Mouse (Mus musculus): ENCODE data around the gene Acot2. TPM values are rescaled to one million over a fixed set of nuclear protein-coding genes. Genes with fewer than 3 reads are reported as not detected.
"Not testable (repeated sequence)": the region's sequence is repeated elsewhere in the genome, so short reads cannot be mapped to it uniquely, and the experiment has no call there.

The Acot2 gene
- total RNA-seq, 2 experiments from 2014 or later = 16.2 to 18.1 TPM

- Histone ChIP-seq H3K27ac (no peak overlapping the region), H3K4me3 (no peak overlapping the region)
- no peak for DNase-seq (ENCODE audit: low spot score in 2 of 2)
- no peak for TF ChIP-seq CTCF (conservative IDR thresholded peaks at IDR 0.05)
These were observed 20.6 kb downstream of the Acot2 start for GRCm38 (mm10) chr12:84008251-84008650.

- Histone ChIP-seq H3K4me3 (peak overlapping the region; percentile 60), H3K27ac (peak overlapping the region; percentile 84)
- DNase-seq (ENCODE audit: low spot score in 2 of 2) = no peak
- no peak for TF ChIP-seq CTCF (conservative IDR thresholded peaks at IDR 0.05)
These were observed 21.1 kb downstream of the Acot2 start for GRCm38 (mm10) chr12:84008729-84009128.

GRCm38 (mm10) chr12:84009171-84009965, 21.7 kb downstream of the Acot2 start, which contains the start of gene Acot1:
Gene Acot1 (plus strand): TSS chr12:84009490.
- peak within 1 kb of the TSS; percentile 60 for H3K4me3 ChIP-seq
- 0 out of 2 replicates have a peak, but pooled peaks have one; percentile 16 for TF ChIP-seq CTCF (conservative IDR thresholded peaks at IDR 0.05)
- peak; percentile 49 to 70 for DNase-seq (ENCODE audit: low spot score in 2 of 2)
- H3K27ac ChIP-seq = peak within 1 kb of the TSS; percentile 84

- Histone ChIP-seq H3K27ac (peak overlapping the region; percentile 84), H3K4me3 (peak overlapping the region; percentile 60)
- no peak for DNase-seq (ENCODE audit: low spot score in 2 of 2)
- no peak for TF ChIP-seq CTCF (conservative IDR thresholded peaks at IDR 0.05)
These were observed 22.5 kb downstream of the Acot2 start for GRCm38 (mm10) chr12:84010201-84010600.

- H3K4me3 ChIP-seq = peak overlapping the region; percentile 17; the same call in 1 of the 2 replicates
- DNase-seq (ENCODE audit: low spot score in 2 of 2) = peak; percentile 58 to 72
- no peak for TF ChIP-seq CTCF (conservative IDR thresholded peaks at IDR 0.05)
- peak overlapping the region; percentile 84 for H3K27ac ChIP-seq
These were observed 23.8 kb downstream of the Acot2 start for GRCm38 (mm10) chr12:84011251-84012040.

GRCm38 (mm10) chr12:84013130-84013529, 25.5 kb downstream of the Acot2 start:
- Histone ChIP-seq H3K4me3 (no peak overlapping the region), H3K27ac (peak overlapping the region; percentile 53; the same call in 1 of the 2 replicates)
- peak; percentile 60 for TF ChIP-seq CTCF (conservative IDR thresholded peaks at IDR 0.05)
- no peak for DNase-seq (ENCODE audit: low spot score in 2 of 2)

- TF ChIP-seq CTCF (conservative IDR thresholded peaks at IDR 0.05) = no peak
- H3K27ac ChIP-seq = peak overlapping the region; percentile 53; the same call in 1 of the 2 replicates
- DNase-seq (ENCODE audit: low spot score in 2 of 2) = no peak
- H3K4me3 ChIP-seq = no peak overlapping the region
These were observed 26.0 kb downstream of the Acot2 start for GRCm38 (mm10) chr12:84013701-84014100.

- DNase-seq (ENCODE audit: low spot score in 2 of 2); H3K27ac ChIP-seq; H3K4me3 ChIP-seq: not testable (repeated sequence)
These were observed 32.9 kb downstream of the Acot2 start for GRCm38 (mm10) chr12:84020528-84020927.

- DNase-seq (ENCODE audit: low spot score in 2 of 2); H3K4me3 ChIP-seq; H3K27ac ChIP-seq: not testable (repeated sequence)
These were observed 34.6 kb downstream of the Acot2 start for GRCm38 (mm10) chr12:84022266-84022665.

GRCm38 (mm10) chr12:84023052-84023745, 35.5 kb downstream of the Acot2 start:
- Histone ChIP-seq H3K27ac (no peak overlapping the region), H3K4me3 (no peak overlapping the region)
- TF ChIP-seq CTCF (conservative IDR thresholded peaks at IDR 0.05) = no peak
- no peak for DNase-seq (ENCODE audit: low spot score in 2 of 2)

- Histone ChIP-seq H3K27ac (no peak overlapping the region), H3K4me3 (no peak overlapping the region)
- TF ChIP-seq CTCF (conservative IDR thresholded peaks at IDR 0.05) = no peak
- no peak for DNase-seq (ENCODE audit: low spot score in 2 of 2)
These were observed 38.2 kb downstream of the Acot2 start for GRCm38 (mm10) chr12:84025888-84026287.

GRCm38 (mm10) chr12:84028328-84028727, 40.7 kb downstream of the Acot2 start:
- not testable (repeated sequence) for DNase-seq (ENCODE audit: low spot score in 2 of 2); H3K27ac ChIP-seq; H3K4me3 ChIP-seq

GRCm38 (mm10) chr12:84029043-84029442, 41.4 kb downstream of the Acot2 start:
- not testable (repeated sequence) for H3K4me3 ChIP-seq; H3K27ac ChIP-seq; DNase-seq (ENCODE audit: low spot score in 2 of 2)
